Mouse (Mus musculus): ENCODE measurements at regions not wholly inside any gene's neighbourhood (a gene's known extent, or its start where the extent isn't known, plus 50 kb on each side); places are given as distances from the start of the nearest gene placed in this dataset.

DNA sequence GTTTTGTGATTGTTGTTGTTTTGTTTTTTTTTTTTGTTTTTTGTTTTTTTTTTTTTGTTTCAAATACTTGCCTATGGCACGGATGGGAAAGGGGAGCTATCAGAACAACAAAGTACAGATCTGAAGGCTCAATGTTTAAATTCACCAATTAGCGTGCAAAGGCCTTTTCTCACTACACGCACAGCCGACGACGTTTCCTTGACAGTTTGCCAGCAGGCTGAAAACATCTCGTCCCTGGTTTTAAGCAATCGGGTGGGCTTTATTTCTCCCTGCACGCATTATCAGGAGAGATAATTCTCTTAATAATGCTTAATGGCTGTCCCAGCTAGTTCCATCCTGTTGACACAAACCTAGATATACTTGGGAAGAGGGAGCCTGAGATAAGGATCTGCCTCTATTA, 79.6 kb downstream of the Diras2 start:
- 48% methylated on average over 9 of the region's 9 CpGs for WGBS
- Histone ChIP-seq H3K4me3 (replicated peaks) (no peak overlapping the region), H3K4me2 (no peak overlapping the region), H3K27ac (no peak overlapping the region), H3K4me1 (peaks cover 8% of the 10 kb centered on the region), H3K27me3 (0 out of 2 replicates have a peak, but pooled peaks cover 4% of the 10 kb centered on the region), H3K36me3 (replicated peaks) (no peaks in the 10 kb centered on the region), H3K9me3 (no peaks in the 10 kb centered on the region), H3K9ac (no peak overlapping the region)
- no peak for ATAC-seq (ENCODE audit: low FRiP score)

DNA sequence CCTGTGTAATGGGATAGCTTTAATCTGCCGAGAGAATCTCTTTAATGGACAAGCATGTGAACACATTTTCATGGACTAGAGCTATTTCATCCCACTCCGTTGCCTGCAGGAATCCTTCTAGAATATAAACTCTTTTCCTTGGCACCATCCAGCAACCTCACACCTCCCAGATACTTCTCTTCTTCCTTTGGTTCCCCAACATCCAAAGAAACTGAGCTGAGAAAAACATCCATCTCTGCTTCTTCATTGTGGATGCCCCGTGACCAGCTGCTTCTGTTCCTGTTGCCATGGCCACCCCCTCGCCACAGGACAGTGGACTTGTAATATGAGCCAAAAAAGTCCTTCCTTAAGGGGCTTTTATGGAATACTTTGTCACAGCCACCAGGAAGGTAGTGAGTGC, 78.8 kb downstream of the Diras2 start:
- ATAC-seq (ENCODE audit: low FRiP score) = no peak
- peaks cover 8% of the 10 kb centered on the region for H3K4me1 ChIP-seq
- no peaks in the 10 kb centered on the region for H3K36me3 ChIP-seq (replicated peaks)
- H3K4me3 ChIP-seq (replicated peaks) = no peak overlapping the region
- H3K9me3 ChIP-seq = no peaks in the 10 kb centered on the region
- no peak overlapping the region for H3K9ac ChIP-seq
- no peak overlapping the region for H3K4me2 ChIP-seq
- 58% methylated on average over 4 of the region's 4 CpGs for WGBS
- no peak overlapping the region for H3K27ac ChIP-seq
- H3K27me3 ChIP-seq = 0 out of 2 replicates have a peak, but pooled peaks cover 4% of the 10 kb centered on the region
